Mouse (Mus musculus): ENCODE results near the gene A630001G21Rik. TPM values are rescaled to one million over a fixed set of nuclear protein-coding genes. Genes with fewer than 3 reads are reported as not detected.

Gene A630001G21Rik
- polyA plus RNA-seq, 1 experiment = 0.35 TPM

DNA sequence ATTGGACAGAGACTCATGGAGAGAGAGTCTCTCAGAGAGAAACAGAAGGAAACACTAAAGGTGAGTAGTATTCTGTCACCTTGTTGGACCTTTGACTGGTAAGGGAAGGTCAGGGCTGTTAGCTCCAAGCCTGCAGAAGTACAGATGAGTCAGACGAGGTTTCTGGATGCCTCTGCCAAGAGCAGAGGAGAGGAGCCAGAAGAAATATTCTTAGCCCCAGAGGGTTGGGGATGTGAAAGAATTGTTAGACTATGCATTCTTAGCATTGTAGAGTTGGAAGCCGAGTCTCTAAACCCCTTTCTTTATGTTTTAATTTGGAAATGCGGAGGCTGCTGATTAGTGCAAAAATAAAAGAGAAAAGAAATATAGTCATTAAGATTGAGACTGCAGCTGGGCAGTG, 6.5 kb downstream of the A630001G21Rik start:
- Histone ChIP-seq H3K4me3 (ENCODE audit: control insufficient read depth, low read depth, low read length) (no peak overlapping the region), H3K27ac (ENCODE audit: control insufficient read depth, insufficient read depth, low read depth, low read length) (no peak overlapping the region), H3K4me1 (ENCODE audit: control insufficient read depth, insufficient read depth, low read length) (0 out of 2 replicates have a peak, but pooled peaks cover 2% of the 10 kb centered on the region), H3K36me3 (ENCODE audit: control insufficient read depth, insufficient read depth, low read length) (no peaks in the 10 kb centered on the region), H3K27me3 (ENCODE audit: control insufficient read depth, insufficient read depth, low read length) (no peaks in the 10 kb centered on the region)
- TF ChIP-seq CTCF (IDR thresholded peaks at IDR 0.05; ENCODE audit: control insufficient read depth, insufficient read depth, insufficient replicate concordance, low read depth, low read length) (no peak), POLR2A (IDR thresholded peaks at IDR 0.05; ENCODE audit: control insufficient read depth, low read depth, low read length) (no peak)

DNA sequence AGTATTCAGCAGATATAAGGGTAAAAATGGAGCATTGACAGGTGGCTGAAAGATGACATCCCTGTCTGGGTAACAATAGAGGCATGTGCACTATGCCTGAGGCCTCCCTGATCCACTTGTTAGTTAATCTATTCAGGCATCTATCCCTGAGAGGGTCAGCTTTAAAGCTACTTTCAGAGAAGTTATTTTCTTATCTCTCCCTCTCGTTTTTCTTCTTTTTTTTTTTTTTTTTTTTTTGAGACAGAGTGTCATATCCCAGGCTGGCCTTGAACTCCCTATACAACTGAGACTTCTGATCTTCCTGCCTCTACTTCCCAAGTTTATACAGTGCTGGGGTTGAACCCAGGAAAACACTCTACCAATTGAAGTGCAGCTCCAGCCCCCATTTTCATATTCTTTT, 10.7 kb downstream of the A630001G21Rik start:
- no peaks in the 10 kb centered on the region for H3K36me3 ChIP-seq (ENCODE audit: control insufficient read depth, insufficient read depth, low read length)
- no peak for TF ChIP-seq POLR2A (IDR thresholded peaks at IDR 0.05; ENCODE audit: control insufficient read depth, low read depth, low read length)
- no peak for TF ChIP-seq CTCF (IDR thresholded peaks at IDR 0.05; ENCODE audit: control insufficient read depth, insufficient read depth, insufficient replicate concordance, low read depth, low read length)
- 0 out of 2 replicates have a peak, but pooled peaks cover 2% of the 10 kb centered on the region for H3K4me1 ChIP-seq (ENCODE audit: control insufficient read depth, insufficient read depth, low read length)
- no peak overlapping the region for H3K4me3 ChIP-seq (ENCODE audit: control insufficient read depth, low read depth, low read length)
- no peak overlapping the region for H3K27ac ChIP-seq (ENCODE audit: control insufficient read depth, insufficient read depth, low read depth, low read length)
- no peaks in the 10 kb centered on the region for H3K27me3 ChIP-seq (ENCODE audit: control insufficient read depth, insufficient read depth, low read length)

DNA sequence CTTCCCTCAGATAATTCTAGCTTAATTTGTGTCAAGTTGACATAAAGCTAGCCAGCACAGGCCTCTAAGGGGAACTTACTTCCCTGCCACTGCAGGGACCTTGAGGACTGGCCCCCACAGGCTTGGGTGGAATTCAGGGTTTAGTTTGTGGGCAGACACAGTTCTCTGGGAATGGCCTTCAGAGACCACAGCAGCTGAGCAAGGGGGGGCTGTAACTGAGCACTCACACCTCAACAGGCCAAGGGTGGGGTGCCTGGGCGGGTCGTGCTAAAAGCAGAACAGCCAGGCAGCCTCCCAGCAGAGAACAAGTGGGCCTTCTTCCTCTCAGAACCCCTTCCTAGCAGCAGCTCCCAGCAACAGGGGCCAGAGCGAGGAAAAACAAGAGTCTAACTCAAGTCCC, 12.3 kb downstream of the A630001G21Rik start:
- Histone ChIP-seq H3K27me3 (ENCODE audit: control insufficient read depth, insufficient read depth, low read length) (no peaks in the 10 kb centered on the region), H3K36me3 (ENCODE audit: control insufficient read depth, insufficient read depth, low read length) (no peaks in the 10 kb centered on the region), H3K4me3 (ENCODE audit: control insufficient read depth, low read depth, low read length) (no peak overlapping the region), H3K27ac (ENCODE audit: control insufficient read depth, insufficient read depth, low read depth, low read length) (no peak overlapping the region), H3K4me1 (ENCODE audit: control insufficient read depth, insufficient read depth, low read length) (no peaks in the 10 kb centered on the region)
- TF ChIP-seq POLR2A (IDR thresholded peaks at IDR 0.05; ENCODE audit: control insufficient read depth, low read depth, low read length) (no peak), CTCF (IDR thresholded peaks at IDR 0.05; ENCODE audit: control insufficient read depth, insufficient read depth, insufficient replicate concordance, low read depth, low read length) (no peak)

DNA sequence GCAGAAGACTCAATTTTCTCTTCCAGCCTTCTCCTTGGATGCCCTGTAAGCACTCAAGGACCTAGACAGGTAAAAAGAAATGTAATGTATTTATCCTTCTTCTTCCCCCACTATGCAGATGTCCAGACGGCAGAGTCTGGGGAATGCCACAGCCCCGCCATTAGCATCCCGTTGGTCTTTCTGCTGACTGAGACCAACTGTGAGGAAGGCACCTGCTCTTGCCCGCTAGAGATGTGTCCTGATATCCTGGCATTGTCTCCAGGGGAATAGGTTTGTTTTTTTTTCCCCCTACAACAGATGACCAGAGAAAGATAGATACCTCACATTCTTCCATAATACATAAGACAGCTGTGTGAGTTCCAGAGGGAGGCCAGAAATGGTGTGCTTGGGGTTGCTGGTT, 14.2 kb downstream of the A630001G21Rik start:
- Histone ChIP-seq H3K27me3 (ENCODE audit: control insufficient read depth, insufficient read depth, low read length) (no peaks in the 10 kb centered on the region), H3K36me3 (ENCODE audit: control insufficient read depth, insufficient read depth, low read length) (no peaks in the 10 kb centered on the region), H3K4me3 (ENCODE audit: control insufficient read depth, low read depth, low read length) (no peak overlapping the region), H3K4me1 (ENCODE audit: control insufficient read depth, insufficient read depth, low read length) (no peaks in the 10 kb centered on the region), H3K27ac (ENCODE audit: control insufficient read depth, insufficient read depth, low read depth, low read length) (no peak overlapping the region)
- TF ChIP-seq CTCF (IDR thresholded peaks at IDR 0.05; ENCODE audit: control insufficient read depth, insufficient read depth, insufficient replicate concordance, low read depth, low read length) = no peak
- TF ChIP-seq POLR2A (IDR thresholded peaks at IDR 0.05; ENCODE audit: control insufficient read depth, low read depth, low read length) = no peak

DNA sequence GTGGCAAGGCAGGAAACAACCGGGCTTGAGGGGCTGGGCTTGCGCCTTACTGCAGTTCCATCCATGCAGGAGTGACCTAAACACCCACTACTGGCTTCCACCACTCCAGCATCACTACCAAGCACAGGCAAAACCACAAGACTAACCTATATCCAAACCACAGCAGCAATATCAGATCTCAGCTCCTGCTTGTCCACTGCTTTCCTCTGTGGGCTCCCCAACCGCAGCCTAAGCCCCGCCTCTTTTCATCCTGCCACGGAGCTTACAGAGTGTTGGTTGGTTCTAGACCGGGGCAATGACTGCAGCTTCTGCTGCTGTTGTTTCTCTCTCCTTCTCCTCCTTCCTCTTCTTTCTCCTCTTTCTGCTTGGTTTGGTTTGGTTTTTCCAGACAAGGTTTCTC, 15.1 kb downstream of the A630001G21Rik start:
- H3K4me3 ChIP-seq (ENCODE audit: control insufficient read depth, low read depth, low read length) = no peak overlapping the region
- H3K4me1 ChIP-seq (ENCODE audit: control insufficient read depth, insufficient read depth, low read length) = no peaks in the 10 kb centered on the region; the same call in 1 of the 2 replicates
- no peaks in the 10 kb centered on the region for H3K27me3 ChIP-seq (ENCODE audit: control insufficient read depth, insufficient read depth, low read length)
- no peak overlapping the region for H3K27ac ChIP-seq (ENCODE audit: control insufficient read depth, insufficient read depth, low read depth, low read length)
- no peak for TF ChIP-seq POLR2A (IDR thresholded peaks at IDR 0.05; ENCODE audit: control insufficient read depth, low read depth, low read length)
- TF ChIP-seq CTCF (IDR thresholded peaks at IDR 0.05; ENCODE audit: control insufficient read depth, insufficient read depth, insufficient replicate concordance, low read depth, low read length) = no peak
- H3K36me3 ChIP-seq (ENCODE audit: control insufficient read depth, insufficient read depth, low read length) = no peaks in the 10 kb centered on the region

DNA sequence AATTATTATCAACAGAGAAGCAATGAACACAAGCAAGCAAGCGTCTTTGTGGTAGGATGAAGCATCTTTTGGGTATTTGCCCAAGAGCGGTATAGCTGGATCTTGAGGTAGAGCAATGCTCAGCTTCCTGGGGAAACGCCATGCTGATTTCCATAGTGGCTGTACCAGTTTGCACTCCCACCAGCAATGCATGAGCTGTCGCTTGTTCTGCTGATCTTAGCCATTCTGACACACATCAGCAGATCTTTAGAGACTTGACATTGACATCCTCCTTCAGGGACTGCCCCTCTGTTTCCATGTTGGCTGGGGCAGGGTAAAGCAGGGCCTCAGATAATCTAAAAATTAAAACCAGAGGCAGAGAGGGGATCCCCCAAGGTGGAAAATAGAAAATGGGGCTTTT, 16.8 kb downstream of the A630001G21Rik start:
- TF ChIP-seq POLR2A (IDR thresholded peaks at IDR 0.05; ENCODE audit: control insufficient read depth, low read depth, low read length) = no peak
- TF ChIP-seq CTCF (IDR thresholded peaks at IDR 0.05; ENCODE audit: control insufficient read depth, insufficient read depth, insufficient replicate concordance, low read depth, low read length) = no peak
- Histone ChIP-seq H3K27me3 (ENCODE audit: control insufficient read depth, insufficient read depth, low read length) (no peaks in the 10 kb centered on the region), H3K4me3 (ENCODE audit: control insufficient read depth, low read depth, low read length) (no peak overlapping the region), H3K27ac (ENCODE audit: control insufficient read depth, insufficient read depth, low read depth, low read length) (no peak overlapping the region), H3K36me3 (ENCODE audit: control insufficient read depth, insufficient read depth, low read length) (no peaks in the 10 kb centered on the region), H3K4me1 (ENCODE audit: control insufficient read depth, insufficient read depth, low read length) (no peaks in the 10 kb centered on the region; the same call in 1 of the 2 replicates)

DNA sequence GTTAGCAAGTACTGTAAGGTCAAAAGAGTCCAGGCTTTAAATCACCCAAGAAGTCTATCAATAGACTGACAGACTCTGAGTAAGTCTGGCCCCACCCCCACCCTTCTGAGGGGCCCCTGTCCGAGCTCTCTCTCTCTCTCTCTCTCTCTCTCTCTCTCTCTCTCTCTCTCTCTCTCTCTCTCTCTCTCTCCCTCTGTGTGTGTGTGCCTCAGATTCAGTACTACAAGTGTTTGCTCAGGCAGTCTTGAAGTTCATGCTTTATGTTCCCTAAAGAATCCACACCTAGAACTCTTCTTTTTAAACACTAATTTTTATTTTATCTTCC, 19.5 kb downstream of the A630001G21Rik start:
- Histone ChIP-seq H3K27ac (ENCODE audit: control insufficient read depth, insufficient read depth, low read depth, low read length) (no peak overlapping the region), H3K36me3 (ENCODE audit: control insufficient read depth, insufficient read depth, low read length) (no peaks in the 10 kb centered on the region), H3K4me3 (ENCODE audit: control insufficient read depth, low read depth, low read length) (no peak overlapping the region), H3K4me1 (ENCODE audit: control insufficient read depth, insufficient read depth, low read length) (no peaks in the 10 kb centered on the region; the same call in 1 of the 2 replicates), H3K27me3 (ENCODE audit: control insufficient read depth, insufficient read depth, low read length) (no peaks in the 10 kb centered on the region)
- TF ChIP-seq POLR2A (IDR thresholded peaks at IDR 0.05; ENCODE audit: control insufficient read depth, low read depth, low read length) (no peak), CTCF (IDR thresholded peaks at IDR 0.05; ENCODE audit: control insufficient read depth, insufficient read depth, insufficient replicate concordance, low read depth, low read length) (no peak)
